Mouse (Mus musculus) MEL (cell line): Measurements from ENCODE around the gene Slc25a38. TPM values are rescaled to one million over a fixed set of nuclear protein-coding genes. Genes with fewer than 3 reads are reported as not detected.
A peak's percentile ranks its signal among the peaks of the same experiment; 100 is the strongest.

Experiments
- DNase-seq: peaks from one replicate; pipeline ENCODE4 v3.0.0; 2011; ENCODE audit warnings: low read depth, low spot score
- H3K27ac ChIP-seq: 2 replicates; pipeline ENCODE4 v1.5.1; 2012; ENCODE audit warnings: low read depth, mild to moderate bottlenecking, control low read depth, low read length, moderate library complexity; ENCODE audit not compliant: control insufficient read depth
- H3K27me3 ChIP-seq, 2 experiments: fragments of 150-350 bp in 1 of 2; sonication (generic) in 1 of 2; 2 replicates each; pipeline ENCODE4 v1.6.1; 2012; ENCODE audit warnings: low read length in 2 of 2, mild to moderate bottlenecking in 2 of 2, improper control_type of control experiment in 1 of 2, moderate library complexity in 1 of 2; ENCODE audit not compliant: insufficient read depth in 2 of 2, control insufficient read depth in 1 of 2
- H3K36me3 ChIP-seq, 2 experiments: 2 replicates each; pipeline ENCODE4 v1.6.1; 2012 to 2014; ENCODE audit warnings: low read length in 2 of 2, improper control_type of control experiment in 1 of 2, inconsistent platforms in 1 of 2, mild to moderate bottlenecking in 1 of 2; ENCODE audit not compliant: insufficient read depth in 2 of 2, control insufficient read depth in 1 of 2
- H3K4me1 ChIP-seq, 2 experiments: fragments of 150-350 bp in 1 of 2; sonication (generic) in 1 of 2; 2 replicates each; pipeline ENCODE4 v1.6.1; 2012; ENCODE audit warnings: low read length in 2 of 2, improper control_type of control experiment in 1 of 2, mild to moderate bottlenecking in 1 of 2; ENCODE audit not compliant: insufficient read depth in 2 of 2, control insufficient read depth in 1 of 2
- H3K4me3 ChIP-seq, 2 experiments: fragments of 150-350 bp in 1 of 2; sonication (generic) in 1 of 2; 2 replicates each; pipeline ENCODE4 v1.5.1; 2012; ENCODE audit warnings: low read depth in 2 of 2, low read length in 2 of 2, mild to moderate bottlenecking in 2 of 2, moderate library complexity in 2 of 2, control low read depth in 1 of 2, improper control_type of control experiment in 1 of 2; ENCODE audit not compliant: control insufficient read depth in 1 of 2, insufficient read depth in 1 of 2
- H3K79me2 ChIP-seq: 2 replicates; pipeline ENCODE4 v1.6.1; 2012; ENCODE audit warnings: mild to moderate bottlenecking, low read length, moderate library complexity; ENCODE audit not compliant: control insufficient read depth, poor library complexity, insufficient read depth
- H3K9ac ChIP-seq: 2 replicates; pipeline ENCODE4 v1.6.1; 2012; ENCODE audit warnings: low read depth, mild to moderate bottlenecking, control low read depth, low read length, moderate library complexity; ENCODE audit not compliant: control insufficient read depth, poor library complexity, severe bottlenecking
- H3K9me3 ChIP-seq: fragments of 150-350 bp; sonication (generic); replicated peaks from 2 replicates; pipeline ENCODE4 v1.6.1; 2012; ENCODE audit warnings: mild to moderate bottlenecking, low read length, improper control_type of control experiment, moderate library complexity; ENCODE audit not compliant: insufficient read depth
- BHLHE40 ChIP-seq: IDR thresholded peaks from 2 replicates; pipeline ENCODE4 v1.6.1; 2012; ENCODE audit warnings: low read depth, mild to moderate bottlenecking, inconsistent platforms, low read length, improper control_type of control experiment, borderline replicate concordance
- CHD1 ChIP-seq: IDR thresholded peaks from 2 replicates; pipeline ENCODE4 v1.6.1; 2012; ENCODE audit warnings: low read depth, mild to moderate bottlenecking, inconsistent platforms, low read length, improper control_type of control experiment
- CHD2 ChIP-seq: IDR thresholded peaks from 2 replicates; pipeline ENCODE4 v1.6.1; 2011; ENCODE audit warnings: low read length, improper control_type of control experiment
- CTCF ChIP-seq, 3 experiments: IDR thresholded peaks in 2 of 3; conservative IDR thresholded peaks in 1 of 3; 2 replicates each; pipeline ENCODE4 v1.5.1; 2011 to 2012; ENCODE audit warnings: low read length in 3 of 3, low read depth in 2 of 3, mild to moderate bottlenecking in 2 of 3, improper control_type of control experiment in 1 of 3, inconsistent platforms in 1 of 3, mixed read lengths in 1 of 3, moderate library complexity in 1 of 3; ENCODE audit not compliant: control insufficient read depth in 1 of 3, insufficient read depth in 1 of 3, poor library complexity in 1 of 3, severe bottlenecking in 1 of 3
- E2F4 ChIP-seq: IDR thresholded peaks from 2 replicates; pipeline ENCODE4 v1.6.1; 2011; ENCODE audit warnings: low read depth, low read length, improper control_type of control experiment, borderline replicate concordance
- ELF1 ChIP-seq: IDR thresholded peaks from 2 replicates; pipeline ENCODE4 v1.6.1; 2014; ENCODE audit warnings: low read depth, mild to moderate bottlenecking, inconsistent platforms, low read length, improper control_type of control experiment, moderate library complexity
- EP300 ChIP-seq, 2 experiments: IDR thresholded peaks; 2 replicates each; pipeline ENCODE4 v1.6.1; 2011; ENCODE audit warnings: improper control_type of control experiment in 2 of 2, low read length in 2 of 2, low read depth in 1 of 2, mild to moderate bottlenecking in 1 of 2
- ETS1 ChIP-seq: IDR thresholded peaks from 2 replicates; pipeline ENCODE4 v1.6.1; 2012; ENCODE audit warnings: low read depth, mild to moderate bottlenecking, inconsistent platforms, low read length, improper control_type of control experiment, moderate library complexity
- GABPA ChIP-seq: IDR thresholded peaks from 2 replicates; pipeline ENCODE4 v1.6.1; 2012; ENCODE audit warnings: low read depth, mild to moderate bottlenecking, inconsistent platforms, low read length, improper control_type of control experiment, moderate library complexity
- GATA1 ChIP-seq: IDR thresholded peaks from 2 replicates; pipeline ENCODE4 v1.6.1; 2011; ENCODE audit warnings: low read depth, low read length, improper control_type of control experiment
- HCFC1 ChIP-seq: IDR thresholded peaks from 2 replicates; pipeline ENCODE4 v1.6.1; 2012; ENCODE audit warnings: low read depth, mild to moderate bottlenecking, inconsistent platforms, low read length, improper control_type of control experiment, moderate library complexity
- KAT2A ChIP-seq: conservative IDR thresholded peaks from 2 replicates; pipeline ENCODE4 v1.6.1; 2012; ENCODE audit warnings: low read depth, low read length, improper control_type of control experiment, inconsistent platforms
- MAFK ChIP-seq: IDR thresholded peaks from 2 replicates; pipeline ENCODE4 v1.6.1; 2011; ENCODE audit warnings: low read depth, mild to moderate bottlenecking, low read length, improper control_type of control experiment, borderline replicate concordance
- MAX ChIP-seq: IDR thresholded peaks from 2 replicates; pipeline ENCODE4 v1.6.1; 2011; ENCODE audit warnings: low read length, improper control_type of control experiment
- MAZ ChIP-seq: IDR thresholded peaks from 2 replicates; pipeline ENCODE4 v1.6.1; 2012; ENCODE audit warnings: low read depth, mild to moderate bottlenecking, inconsistent platforms, low read length, improper control_type of control experiment
- MXI1 ChIP-seq: IDR thresholded peaks from 2 replicates; pipeline ENCODE4 v1.6.1; 2011; ENCODE audit warnings: mild to moderate bottlenecking, low read depth, low read length, improper control_type of control experiment
- MYB ChIP-seq: IDR thresholded peaks from 2 replicates; pipeline ENCODE4 v1.6.1; 2011; ENCODE audit warnings: mild to moderate bottlenecking, low read depth, low read length, improper control_type of control experiment
- MYC ChIP-seq: IDR thresholded peaks from 2 replicates; pipeline ENCODE4 v1.6.1; 2011; ENCODE audit warnings: low read depth, mild to moderate bottlenecking, low read length, improper control_type of control experiment, moderate library complexity
- NRF1 ChIP-seq: IDR thresholded peaks from 2 replicates; pipeline ENCODE4 v1.6.1; 2014; ENCODE audit warnings: low read depth, mild to moderate bottlenecking, inconsistent platforms, low read length, improper control_type of control experiment, moderate library complexity; ENCODE audit not compliant: poor library complexity, insufficient read depth, severe bottlenecking
- POLR2A ChIP-seq, 2 experiments: IDR thresholded peaks; 2 replicates each; pipeline ENCODE4 v1.6.1; 2011 to 2012; ENCODE audit warnings: low read length in 2 of 2, mild to moderate bottlenecking in 2 of 2, control low read depth in 1 of 2, improper control_type of control experiment in 1 of 2, low read depth in 1 of 2, moderate library complexity in 1 of 2; ENCODE audit not compliant: control insufficient read depth in 1 of 2, insufficient read depth in 1 of 2, poor library complexity in 1 of 2
- POLR2AphosphoS2 ChIP-seq: IDR thresholded peaks from 2 replicates; pipeline ENCODE4 v1.6.1; 2011; ENCODE audit warnings: low read length, improper control_type of control experiment
- POLR2AphosphoS5 ChIP-seq: IDR thresholded peaks from 2 replicates; pipeline ENCODE4 v1.6.1; 2012; ENCODE audit warnings: low read depth, borderline replicate concordance, mild to moderate bottlenecking, inconsistent platforms, low read length, moderate library complexity, mixed read lengths
- RAD21 ChIP-seq: IDR thresholded peaks from 2 replicates; pipeline ENCODE4 v1.6.1; 2011; ENCODE audit warnings: mild to moderate bottlenecking, low read depth, low read length, improper control_type of control experiment
- RCOR1 ChIP-seq: IDR thresholded peaks from 2 replicates; pipeline ENCODE4 v1.6.1; 2012; ENCODE audit warnings: low read depth, mild to moderate bottlenecking, inconsistent platforms, low read length, improper control_type of control experiment
- SIN3A ChIP-seq: IDR thresholded peaks from 2 replicates; pipeline ENCODE4 v1.6.1; 2012; ENCODE audit warnings: low read length, improper control_type of control experiment, inconsistent platforms
- SMC3 ChIP-seq: IDR thresholded peaks from 2 replicates; pipeline ENCODE4 v1.6.1; 2011; ENCODE audit warnings: low read depth, low read length, improper control_type of control experiment
- TBP ChIP-seq: IDR thresholded peaks from 2 replicates; pipeline ENCODE4 v1.8.0; 2011; ENCODE audit warnings: low read depth, low read length, improper control_type of control experiment
- TCF12 ChIP-seq: IDR thresholded peaks from 2 replicates; pipeline ENCODE4 v1.6.1; 2014; ENCODE audit warnings: low read depth, mild to moderate bottlenecking, inconsistent platforms, low read length, improper control_type of control experiment, moderate library complexity
- UBTF ChIP-seq: IDR thresholded peaks from 2 replicates; pipeline ENCODE4 v1.6.1; 2012; ENCODE audit warnings: low read depth, mild to moderate bottlenecking, inconsistent platforms, low read length, improper control_type of control experiment, moderate library complexity, borderline replicate concordance; ENCODE audit not compliant: insufficient read depth
- USF2 ChIP-seq, 2 experiments: IDR thresholded peaks; 2 replicates each; pipeline ENCODE4 v1.6.1; 2011 to 2012; ENCODE audit warnings: improper control_type of control experiment in 2 of 2, low read length in 2 of 2, borderline replicate concordance in 1 of 2, inconsistent platforms in 1 of 2, low read depth in 1 of 2, mild to moderate bottlenecking in 1 of 2; ENCODE audit not compliant: insufficient read depth in 1 of 2
- ZC3H11A ChIP-seq: IDR thresholded peaks from 2 replicates; pipeline ENCODE4 v1.6.1; 2012; ENCODE audit warnings: low read depth, mild to moderate bottlenecking, inconsistent platforms, low read length, improper control_type of control experiment
- ZMIZ1 ChIP-seq: IDR thresholded peaks from 2 replicates; pipeline ENCODE4 v1.6.1; 2012; ENCODE audit warnings: low read depth, mild to moderate bottlenecking, inconsistent platforms, low read length, improper control_type of control experiment, moderate library complexity
- ZNF384 ChIP-seq: IDR thresholded peaks from 2 replicates; pipeline ENCODE4 v1.6.1; 2012; ENCODE audit warnings: low read depth, mild to moderate bottlenecking, inconsistent platforms, low read length, improper control_type of control experiment
- polyA plus RNA-seq, 2 experiments: library from polyadenylated mRNA; stranded (reverse) in 1 of 2; unstranded in 1 of 2; fragments of >175 nt in 1 of 2; fragments of >200 nt in 1 of 2; gene quantifications; 2 replicates each; pipeline versions ENCODE4 v1.2.1 to v1.2.4; 2012; ENCODE audit warnings: low replicate concordance in 2 of 2, low read depth in 1 of 2; ENCODE audit not compliant: insufficient read length in 2 of 2, insufficient read depth in 1 of 2, missing spikeins in 1 of 2
- total RNA-seq: library from RNA; depleted of rRNA; stranded (reverse); fragments of 300-350 nt; gene quantifications from 2 replicates; pipeline ENCODE4 v1.2.3, GENCODE M21; 2012

The Slc25a38 gene
- total and polyA plus RNA-seq, 3 experiments, result 81.3 to 87.6 TPM; not detected in 1

DNA sequence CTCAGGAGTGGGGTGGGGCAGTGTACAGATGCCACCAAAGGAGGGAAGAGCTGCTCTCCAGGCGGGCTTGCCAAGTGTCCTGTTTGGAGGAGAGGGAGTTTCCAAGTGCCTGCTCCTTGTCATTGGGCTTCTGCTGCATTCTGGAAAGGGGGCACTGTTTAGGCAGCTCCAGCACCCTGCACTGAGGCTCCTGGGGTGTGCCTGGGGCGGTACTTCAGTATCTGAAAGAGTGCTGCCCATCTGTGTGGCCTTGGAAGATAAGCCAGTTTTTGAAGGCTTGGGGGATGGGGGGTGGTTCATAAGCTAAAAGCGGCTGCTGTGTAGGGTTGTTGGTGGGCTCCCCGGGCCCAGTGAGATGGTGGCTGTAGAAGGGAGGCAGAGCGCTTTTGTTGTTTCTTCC is 5.4 kb downstream of the Slc25a38 start (continued):
- TF ChIP-seq MYB, result peak; percentile 13; the same call in 1 of the 2 replicates
- no peak for TF ChIP-seq MAX
- 0 out of 2 replicates have a peak, but pooled peaks have one; percentile 47 for TF ChIP-seq POLR2AphosphoS5
- no peak for TF ChIP-seq POLR2AphosphoS2
- no peak; the same call in 1 of the 2 replicates for TF ChIP-seq CHD1
- peak; percentile 59; the same call in 1 of the 2 replicates for TF ChIP-seq HCFC1
- peak; percentile 68 for TF ChIP-seq CHD2
- no peak for TF ChIP-seq GABPA
- TF ChIP-seq, all 39 proteins: peak for 21

GRCm38 (mm10) chr9:120116184-120116624 is 6.0 kb downstream of the Slc25a38 start:
- peak overlapping the region; percentile 53 to 61 for H3K4me3 ChIP-seq
- H3K9ac ChIP-seq, result peak overlapping the region; percentile 73
- TF ChIP-seq CTCF (IDR thresholded peaks at IDR 0.05 in 2 of 3, conservative IDR thresholded peaks at IDR 0.05 in 1 of 3; ENCODE audit: control insufficient read depth in 1 of 3, insufficient read depth in 1 of 3, low read depth in 2 of 3, low read length in 3 of 3, poor library complexity in 1 of 3, severe bottlenecking in 1 of 3), result no peak
- TF ChIP-seq CHD2, result no peak
- peak; percentile 33; the same call in 1 of the 2 replicates for TF ChIP-seq ELF1
- no peak for TF ChIP-seq USF2 (IDR thresholded peaks at IDR 0.05; ENCODE audit: borderline replicate concordance in 1 of 2, insufficient read depth in 1 of 2, low read depth in 1 of 2, low read length in 2 of 2)
- TF ChIP-seq UBTF, result no peak
- no peak for TF ChIP-seq GABPA
- no peak for TF ChIP-seq E2F4
- peak; percentile 62; the same call in 1 of the 2 replicates for TF ChIP-seq GATA1
- no peak for TF ChIP-seq NRF1
- peak; percentile 64; the same call in 1 of the 2 replicates for TF ChIP-seq MAX
- TF ChIP-seq MAZ, result peak; percentile 46; the same call in 1 of the 2 replicates
- TF ChIP-seq POLR2AphosphoS5, result no peak
- TF ChIP-seq ZC3H11A, result no peak
- TF ChIP-seq BHLHE40, result peak; percentile 32; the same call in 1 of the 2 replicates
- peak; percentile 60; the same call in 1 of the 2 replicates for TF ChIP-seq RCOR1
- no peak for TF ChIP-seq SMC3
- peak in 1 of 2 experiments; percentile 37; a peak in 1 of 4 replicates for TF ChIP-seq POLR2A (IDR thresholded peaks at IDR 0.05; ENCODE audit: control insufficient read depth in 1 of 2, insufficient read depth in 1 of 2, low read depth in 1 of 2, low read length in 2 of 2, poor library complexity in 1 of 2)
- no peak; the same call in 1 of the 2 replicates for TF ChIP-seq HCFC1
- TF ChIP-seq MAFK, result no peak
- TF ChIP-seq SIN3A, result peak; percentile 76
- no peak for TF ChIP-seq ZNF384
- TF ChIP-seq MYB, result no peak
- peak; percentile 75 for TF ChIP-seq MXI1
- TF ChIP-seq TBP, result peak; percentile 80
- TF ChIP-seq RAD21, result no peak
- peak; percentile 51; the same call in 1 of the 2 replicates for TF ChIP-seq MYC
- peak; percentile 85 for TF ChIP-seq TCF12
- TF ChIP-seq ZMIZ1, result 0 out of 2 replicates have a peak, but pooled peaks have one; percentile 27
- peak; percentile 94 for TF ChIP-seq ETS1
- 0 out of 2 replicates have a peak, but pooled peaks have one; percentile 27 for TF ChIP-seq KAT2A
- TF ChIP-seq POLR2AphosphoS2, result no peak; the same call in 1 of the 2 replicates
- no peak for TF ChIP-seq CHD1
- TF ChIP-seq EP300 (IDR thresholded peaks at IDR 0.05; ENCODE audit: low read depth in 1 of 2, low read length in 2 of 2), result peak; percentile 68 to 79; a peak in 3 of 4 replicates

More at GRCm38 (mm10) chr9:120116184-120116624, 6.0 kb downstream of the Slc25a38 start:
- no peaks in the 10 kb centered on the region for H3K9me3 ChIP-seq
- H3K79me2 ChIP-seq, result peaks cover 39% of the 10 kb centered on the region
- H3K27ac ChIP-seq, result peak overlapping the region; percentile 99
- H3K36me3 ChIP-seq, result peaks cover 10 to 42% of the 10 kb centered on the region in 2 experiments
- H3K27me3 ChIP-seq, result no peaks in the 10 kb centered on the region
- peak; percentile 89 for DNase-seq
- peaks cover 21 to 43% of the 10 kb centered on the region in 2 experiments for H3K4me1 ChIP-seq
